In the genomic region with DNA sequence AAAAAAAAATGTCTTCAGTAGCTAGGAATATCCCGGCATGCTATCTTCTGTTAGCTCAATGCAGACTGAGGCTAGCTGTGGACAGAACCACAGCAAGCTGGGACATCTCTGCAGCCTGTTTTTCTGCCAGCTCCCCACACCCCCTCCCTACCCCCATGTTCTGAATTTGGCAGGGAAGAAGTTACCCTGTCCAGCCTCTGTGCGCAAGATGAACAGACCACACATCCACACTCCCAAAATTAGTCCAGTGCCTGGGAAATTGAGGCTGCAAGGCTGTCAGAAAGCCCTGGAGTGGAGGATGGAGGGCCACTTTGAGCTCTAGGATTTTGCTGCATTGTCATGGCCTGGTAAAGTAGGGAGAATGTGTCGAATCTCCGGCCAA, we compare ENCODE assay signal across 9 mouse cellular contexts. TPM values are rescaled to one million over a fixed set of nuclear protein-coding genes. Genes with fewer than 3 reads are reported as not detected.
DNase-seq lines count a peak whose midpoint lies in the region; ATAC-seq lines count a peak whose summit lies in the region.
"Had no signal": no experiment of that assay in that cellular context is flagged by ENCODE, and none has a peak within 500 bp of the region (broad histone marks: within the 10 kb centered on the region; RNA-seq: fewer than 3 reads in every experiment).

No protein-coding gene starts in this region.

- peak overlapping the region; percentile 51 for H3K4me3 ChIP-seq in kidney, embryonic 15.5 days (replicated peaks)
- H3K4me3 ChIP-seq in embryonic facial prominence, embryonic 11.5 days (ENCODE audit: low read depth, low read length): peak overlapping the region; percentile 52
- H3K4me3 ChIP-seq in limb, embryonic 13.5 days: peak overlapping the region; percentile 55
- peak overlapping the region; percentile 50 for H3K4me3 ChIP-seq in stomach, embryonic 15.5 days (replicated peaks)

- H3K9ac ChIP-seq in kidney, embryonic 15.5 days: no peak overlapping the region
- H3K9ac ChIP-seq in embryonic facial prominence, embryonic 11.5 days (replicated peaks; ENCODE audit: low read length): peak overlapping the region; percentile 61
- H3K9ac ChIP-seq in limb, embryonic 13.5 days: peak overlapping the region; percentile 58; the same call in 1 of the 2 replicates
- H3K9ac ChIP-seq in stomach, embryonic 15.5 days: no peak overlapping the region

- no peaks in the 10 kb centered on the region for H3K9me3 ChIP-seq in kidney, embryonic 15.5 days (replicated peaks)
- H3K9me3 ChIP-seq in embryonic facial prominence, embryonic 11.5 days (replicated peaks; ENCODE audit: control insufficient read depth, low read length): no peaks in the 10 kb centered on the region
- no peaks in the 10 kb centered on the region for H3K9me3 ChIP-seq in limb, embryonic 13.5 days
- no peaks in the 10 kb centered on the region for H3K9me3 ChIP-seq in stomach, embryonic 15.5 days

- H3K36me3 ChIP-seq in kidney, embryonic 15.5 days: no peaks in the 10 kb centered on the region
- no peaks in the 10 kb centered on the region for H3K36me3 ChIP-seq in embryonic facial prominence, embryonic 11.5 days (replicated peaks; ENCODE audit: control insufficient read depth, insufficient read depth, low read depth, low read length)
- no peaks in the 10 kb centered on the region for H3K36me3 ChIP-seq in limb, embryonic 13.5 days
- H3K36me3 ChIP-seq in stomach, embryonic 15.5 days: no peaks in the 10 kb centered on the region

- H3K4me1 ChIP-seq in kidney, embryonic 15.5 days: peaks cover 13% of the 10 kb centered on the region
- no peaks in the 10 kb centered on the region for H3K4me1 ChIP-seq in embryonic facial prominence, embryonic 11.5 days (ENCODE audit: control insufficient read depth, insufficient read depth, low read length)
- peaks cover 12% of the 10 kb centered on the region; the same call in 1 of the 2 replicates for H3K4me1 ChIP-seq in limb, embryonic 13.5 days
- peaks cover 9% of the 10 kb centered on the region; the same call in 1 of the 2 replicates for H3K4me1 ChIP-seq in stomach, embryonic 15.5 days

- peaks cover 43% of the 10 kb centered on the region for H3K27me3 ChIP-seq in kidney, embryonic 15.5 days
- H3K27me3 ChIP-seq in embryonic facial prominence, embryonic 11.5 days (ENCODE audit: control insufficient read depth, insufficient read depth, low read length): no peaks in the 10 kb centered on the region
- H3K27me3 ChIP-seq in limb, embryonic 13.5 days: peaks cover 53% of the 10 kb centered on the region
- H3K27me3 ChIP-seq in stomach, embryonic 15.5 days (replicated peaks): 0 out of 2 replicates have a peak, but pooled peaks cover 9% of the 10 kb centered on the region

- 26% methylated on average over 4 of the region's 4 CpGs for WGBS in kidney, embryonic 15.5 days
- WGBS in embryonic facial prominence, embryonic 11.5 days: 28% methylated on average over 4 of the region's 4 CpGs
- 35% methylated on average over 4 of the region's 4 CpGs for WGBS in limb, embryonic 13.5 days
- WGBS in stomach, embryonic 15.5 days: 25% methylated on average over 4 of the region's 4 CpGs

- intact Hi-C loops in heart, postnatal 14 days (cut with DNase I): no loop called here

- no peak for DNase-seq in kidney, adult 9 months
- DNase-seq in embryonic facial prominence, embryonic 11.5 days (ENCODE audit: low spot score): no peak
- peak; percentile 16 to 40 for DNase-seq in heart, postnatal 14 days
- no peak for DNase-seq in embryo, embryonic 10.5 days (ENCODE audit: low spot score)
- DNase-seq in thymus, postnatal 36 days: no peak

- H3K4me2 ChIP-seq in kidney, embryonic 15.5 days: peak overlapping the region; percentile 93
- peak overlapping the region; percentile 87 for H3K4me2 ChIP-seq in embryonic facial prominence, embryonic 11.5 days (ENCODE audit: low read depth, low read length)
- peak overlapping the region; percentile 90 for H3K4me2 ChIP-seq in limb, embryonic 13.5 days (replicated peaks)
- peak overlapping the region; percentile 95 for H3K4me2 ChIP-seq in stomach, embryonic 15.5 days

- H3K27ac ChIP-seq in kidney, embryonic 15.5 days: no peak overlapping the region
- H3K27ac ChIP-seq in embryonic facial prominence, embryonic 11.5 days (replicated peaks; ENCODE audit: low read depth, low read length): no peak overlapping the region
- H3K27ac ChIP-seq in limb, embryonic 13.5 days: no peak overlapping the region
- H3K27ac ChIP-seq in stomach, embryonic 15.5 days: no peak overlapping the region

- ATAC-seq in kidney, embryonic 15.5 days (replicated peaks; ENCODE audit: low FRiP score): no peak
- no peak for ATAC-seq in embryonic facial prominence, embryonic 11.5 days (replicated peaks; ENCODE audit: insufficient number of reproducible peaks, low FRiP score, low TSS enrichment, low read depth)
- ATAC-seq in limb, embryonic 13.5 days (ENCODE audit: low FRiP score, low read depth): no peak
- ATAC-seq in stomach, embryonic 15.5 days (ENCODE audit: insufficient read depth, low FRiP score, low read depth): no peak

RNA-seq across cellular contexts. Expression of a gene that starts 1.3 kb away (rescaled TPM):
- polyA plus RNA-seq in kidney, embryonic 15.5 days (2015; fragmentation: Nextera tagmentation; extraction: Ambion mirVana): 0.17 and 0.44 TPM in 2 replicates
- 2.4 and 2.8 TPM in 2 replicates for polyA plus RNA-seq in embryonic facial prominence, embryonic 11.5 days (2014; fragmentation: Nextera tagmentation; extraction: Ambion mirVana)
- under 1 TPM; 0.46 to 0.60 TPM for total RNA-seq in heart, postnatal 14 days (2021)
- 0.34 and 0.65 TPM in 2 replicates for polyA plus RNA-seq in limb, embryonic 13.5 days (2015; fragmentation: Nextera tagmentation; extraction: Ambion mirVana)
- 0.96 and 1.2 TPM in 2 replicates for polyA plus RNA-seq in stomach, embryonic 15.5 days (2015; fragmentation: Nextera tagmentation; extraction: Ambion mirVana)
- total RNA-seq: common myeloid progenitor, adult 5-6 weeks had no signal

Comparison
In these comparisons a context has a peak if more than half of its experiments do, and no peak if none do; other contexts are left out.
1. H3K9ac ChIP-seq: peak in embryonic facial prominence, embryonic 11.5 days (single experiment) and limb, embryonic 13.5 days (single experiment); none in kidney, embryonic 15.5 days (single experiment) and stomach, embryonic 15.5 days (single experiment).
2. DNase-seq: peak in heart, postnatal 14 days (2 of 2); none in kidney, adult 9 months (single experiment), embryonic facial prominence, embryonic 11.5 days (single experiment), embryo, embryonic 10.5 days (single experiment) and thymus, postnatal 36 days (0 of 2).
3. Peak in every context shown above with its lines, with median percentiles within 50 percentile points of each other: H3K4me2 ChIP-seq and H3K4me3 ChIP-seq.